Mouse (Mus musculus): ENCODE results near the gene Gdpd5. TPM values are rescaled to one million over a fixed set of nuclear protein-coding genes. Genes with fewer than 3 reads are reported as not detected.

The Gdpd5 gene
- polyA plus RNA-seq, 1 experiment from 2014 or later, result 21.4 TPM

DNA sequence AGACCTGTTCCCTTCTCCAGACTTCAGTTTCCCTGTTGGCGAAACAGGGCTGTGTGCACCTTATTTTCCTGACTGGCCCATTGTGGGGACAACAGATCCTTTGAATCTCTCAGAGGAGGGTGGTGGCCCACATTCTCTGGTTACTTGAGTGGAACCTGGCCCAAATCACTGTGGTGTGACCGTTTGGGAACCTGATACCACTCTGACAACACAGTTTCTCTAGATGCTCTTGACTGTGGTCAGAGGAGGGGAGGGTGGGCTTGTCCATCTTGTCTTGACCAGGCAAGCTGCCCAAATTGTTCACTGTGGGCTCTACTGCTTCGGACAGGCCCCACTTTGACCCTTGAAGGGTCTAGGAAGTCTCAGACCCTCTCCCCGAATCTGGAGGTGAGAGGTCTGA is 72.8 kb downstream of the Gdpd5 start:
- H3K27ac ChIP-seq (replicated peaks), result peak overlapping the region; percentile 19; the same call in 1 of the 2 replicates
- no peak overlapping the region for H3K4me3 ChIP-seq
- peaks cover 6% of the 10 kb centered on the region for H3K36me3 ChIP-seq (replicated peaks)
- 77% methylated on average over 4 of the region's 4 CpGs for WGBS
- no peaks in the 10 kb centered on the region for H3K9me3 ChIP-seq
- DNase-seq (ENCODE audit: low spot score), result no peak
- H3K27me3 ChIP-seq (replicated peaks; ENCODE audit: low read depth, poor library complexity, severe bottlenecking), result no peaks in the 10 kb centered on the region
- peaks cover 15% of the 10 kb centered on the region for H3K4me1 ChIP-seq

DNA sequence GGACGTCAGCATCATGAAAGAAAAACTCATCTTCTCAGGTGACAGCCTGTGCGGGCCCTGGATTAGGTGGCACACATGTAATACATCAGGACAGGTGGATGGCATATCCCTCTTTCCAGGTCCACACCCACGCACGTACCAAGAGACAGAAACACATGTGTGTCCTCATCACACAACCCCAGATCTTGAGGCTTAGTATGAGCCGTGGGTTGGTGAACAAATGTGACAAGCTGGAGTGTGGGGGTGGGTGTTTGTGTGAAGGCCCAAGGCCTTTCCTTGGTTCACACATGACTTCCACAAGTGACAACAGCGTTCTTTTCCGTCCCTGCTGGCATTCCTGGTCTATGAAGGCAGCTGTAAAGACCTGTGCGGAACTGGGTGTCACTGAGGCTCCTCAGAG is 77.6 kb downstream of the Gdpd5 start:
- Histone ChIP-seq H3K4me3 (no peak overlapping the region), H3K9me3 (no peaks in the 10 kb centered on the region), H3K27ac (replicated peaks) (no peak overlapping the region), H3K4me1 (peaks cover 2% of the 10 kb centered on the region; the same call in 1 of the 2 replicates), H3K36me3 (replicated peaks) (peaks cover 23% of the 10 kb centered on the region), H3K27me3 (replicated peaks; ENCODE audit: low read depth, poor library complexity, severe bottlenecking) (no peaks in the 10 kb centered on the region)
- 91% methylated on average over 8 of the region's 8 CpGs for WGBS
- no peak for DNase-seq (ENCODE audit: low spot score)

DNA sequence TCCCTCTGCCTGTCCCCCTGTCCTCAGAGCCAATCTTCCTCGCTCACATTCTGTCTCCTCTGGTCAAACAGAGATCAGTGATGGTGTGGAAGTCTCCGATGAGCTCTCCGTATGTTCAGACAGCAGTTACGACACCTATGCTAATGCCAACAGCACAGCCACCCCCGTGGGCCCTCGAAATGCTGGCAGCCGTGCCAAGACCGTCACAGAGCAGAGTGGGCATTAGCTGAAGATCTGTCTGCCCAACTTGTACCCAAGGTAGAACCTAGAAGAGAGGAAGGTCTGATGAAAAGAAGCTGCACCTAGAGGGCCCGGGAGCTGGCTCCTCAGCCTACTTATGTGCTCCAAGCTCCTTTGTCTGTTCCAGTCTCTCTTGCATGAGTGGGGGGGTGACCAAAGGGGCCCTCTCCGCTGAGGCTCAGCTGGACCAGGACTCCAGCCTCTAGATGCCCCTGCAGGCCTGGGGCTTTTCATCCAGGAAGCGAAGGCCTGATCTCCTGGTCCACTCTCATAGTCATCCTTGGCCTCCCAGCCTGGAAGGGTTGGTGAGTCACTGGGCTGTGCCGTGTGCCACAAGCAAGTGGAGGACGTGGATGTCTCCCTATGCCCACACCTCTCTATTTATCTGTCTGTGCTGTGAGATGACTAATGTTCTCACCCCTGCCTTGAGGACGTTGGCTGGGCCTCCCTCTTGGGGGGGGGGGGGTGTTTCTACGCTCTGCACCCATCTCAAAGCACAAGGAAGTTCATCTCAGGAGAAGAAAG is 78.9 kb downstream of the Gdpd5 start:
- Histone ChIP-seq H3K4me3 (no peak overlapping the region), H3K27ac (replicated peaks) (no peak overlapping the region), H3K9me3 (no peaks in the 10 kb centered on the region), H3K36me3 (replicated peaks) (peaks cover 23% of the 10 kb centered on the region), H3K27me3 (replicated peaks; ENCODE audit: low read depth, poor library complexity, severe bottlenecking) (no peaks in the 10 kb centered on the region), H3K4me1 (no peaks in the 10 kb centered on the region)
- DNase-seq (ENCODE audit: low spot score), result no peak
- 91% methylated on average over 15 of the region's 15 CpGs for WGBS

DNA sequence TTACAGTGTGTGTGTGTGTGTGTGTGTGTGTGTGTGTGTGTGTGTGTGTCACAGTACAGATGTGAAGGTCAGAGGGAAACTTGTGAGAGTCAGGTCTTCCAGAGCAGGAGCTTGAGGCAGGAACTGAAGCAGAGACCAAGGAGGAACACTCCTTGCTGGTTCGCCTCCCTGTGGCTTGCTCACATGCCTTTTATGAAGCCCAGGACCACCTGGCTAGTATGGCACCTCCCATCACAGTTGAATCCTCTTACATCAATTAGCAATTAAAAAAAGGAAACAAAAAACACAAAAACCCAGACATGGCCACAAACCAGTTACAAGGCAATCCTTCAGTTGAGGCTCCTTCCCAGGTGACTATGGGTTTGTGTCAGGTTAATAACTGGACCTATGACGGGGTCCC is 81.9 kb downstream of the Gdpd5 start:
- Histone ChIP-seq H3K27ac (replicated peaks) (no peak overlapping the region), H3K9me3 (no peaks in the 10 kb centered on the region), H3K27me3 (replicated peaks; ENCODE audit: low read depth, poor library complexity, severe bottlenecking) (peaks cover 20% of the 10 kb centered on the region), H3K36me3 (replicated peaks) (peaks cover 17% of the 10 kb centered on the region), H3K4me3 (no peak overlapping the region), H3K4me1 (peaks cover 23% of the 10 kb centered on the region)
- no peak for DNase-seq (ENCODE audit: low spot score)
- 89% methylated on average over 2 of the region's 2 CpGs for WGBS

DNA sequence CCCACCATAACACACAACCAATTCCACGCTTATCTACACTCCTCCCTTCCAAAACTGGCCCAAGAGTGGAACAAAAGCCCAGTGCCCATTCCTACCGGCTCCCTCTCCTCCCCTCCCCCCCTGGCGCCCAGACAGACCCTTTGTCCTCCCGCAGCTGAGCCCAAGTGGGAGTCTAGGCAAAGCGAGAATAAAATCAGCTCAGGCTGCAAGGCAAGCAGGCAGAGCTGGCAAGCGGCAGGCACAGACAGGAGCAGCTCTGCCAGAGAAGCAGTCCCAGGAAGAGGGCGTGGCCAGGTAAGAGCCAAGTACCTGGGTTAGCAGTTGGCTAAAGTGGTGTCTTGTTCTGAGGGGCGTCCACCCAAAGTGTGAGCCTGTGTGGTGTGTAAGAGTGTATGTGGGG is 84.6 kb downstream of the Gdpd5 start, which contains the start of gene Klhl35:
TSS of gene Klhl35 (plus strand) at position 194 of the 400 bp plus-strand sequence.
- peaks cover 41% of the 10 kb centered on the region for H3K27me3 ChIP-seq (replicated peaks; ENCODE audit: low read depth, poor library complexity, severe bottlenecking)
- peaks cover 38% of the 10 kb centered on the region for H3K4me1 ChIP-seq
- peak within 1 kb of the TSS; percentile 31 for H3K4me3 ChIP-seq
- DNase-seq (ENCODE audit: low spot score), result no peak
- H3K9me3 ChIP-seq, result no peaks in the 10 kb centered on the region
- 18% methylated on average over 8 of the region's 8 CpGs for WGBS
- peaks cover 5% of the 10 kb centered on the region for H3K36me3 ChIP-seq (replicated peaks)
- H3K27ac ChIP-seq (replicated peaks), result peak within 1 kb of the TSS; percentile 72

DNA sequence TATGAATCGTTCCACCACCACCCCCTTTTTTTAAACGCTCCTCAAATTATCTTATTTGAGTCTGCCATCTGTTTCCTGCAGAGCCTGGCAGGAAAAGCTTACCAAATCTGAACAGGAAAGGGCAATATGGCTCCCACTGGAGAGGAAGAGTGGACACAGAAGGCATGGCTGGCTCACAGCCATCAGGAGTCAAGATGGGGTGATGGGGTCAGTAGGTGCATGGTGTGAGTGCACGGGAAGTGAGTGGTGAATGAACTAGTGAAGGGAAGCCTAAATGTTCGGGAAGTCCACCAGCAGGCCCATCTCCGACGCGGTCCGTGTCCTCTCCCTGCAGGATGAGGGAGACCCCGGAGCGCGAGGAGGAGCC is 86.7 kb downstream of the Gdpd5 start:
- Histone ChIP-seq H3K36me3 (replicated peaks) (peaks cover 22% of the 10 kb centered on the region), H3K4me1 (peaks cover 38% of the 10 kb centered on the region), H3K9me3 (no peaks in the 10 kb centered on the region), H3K27ac (replicated peaks) (peak overlapping the region; percentile 90), H3K4me3 (peak overlapping the region; percentile 65), H3K27me3 (replicated peaks; ENCODE audit: low read depth, poor library complexity, severe bottlenecking) (peaks cover 43% of the 10 kb centered on the region)
- 26% methylated on average over 11 of the region's 11 CpGs for WGBS
- no peak for DNase-seq (ENCODE audit: low spot score)

DNA sequence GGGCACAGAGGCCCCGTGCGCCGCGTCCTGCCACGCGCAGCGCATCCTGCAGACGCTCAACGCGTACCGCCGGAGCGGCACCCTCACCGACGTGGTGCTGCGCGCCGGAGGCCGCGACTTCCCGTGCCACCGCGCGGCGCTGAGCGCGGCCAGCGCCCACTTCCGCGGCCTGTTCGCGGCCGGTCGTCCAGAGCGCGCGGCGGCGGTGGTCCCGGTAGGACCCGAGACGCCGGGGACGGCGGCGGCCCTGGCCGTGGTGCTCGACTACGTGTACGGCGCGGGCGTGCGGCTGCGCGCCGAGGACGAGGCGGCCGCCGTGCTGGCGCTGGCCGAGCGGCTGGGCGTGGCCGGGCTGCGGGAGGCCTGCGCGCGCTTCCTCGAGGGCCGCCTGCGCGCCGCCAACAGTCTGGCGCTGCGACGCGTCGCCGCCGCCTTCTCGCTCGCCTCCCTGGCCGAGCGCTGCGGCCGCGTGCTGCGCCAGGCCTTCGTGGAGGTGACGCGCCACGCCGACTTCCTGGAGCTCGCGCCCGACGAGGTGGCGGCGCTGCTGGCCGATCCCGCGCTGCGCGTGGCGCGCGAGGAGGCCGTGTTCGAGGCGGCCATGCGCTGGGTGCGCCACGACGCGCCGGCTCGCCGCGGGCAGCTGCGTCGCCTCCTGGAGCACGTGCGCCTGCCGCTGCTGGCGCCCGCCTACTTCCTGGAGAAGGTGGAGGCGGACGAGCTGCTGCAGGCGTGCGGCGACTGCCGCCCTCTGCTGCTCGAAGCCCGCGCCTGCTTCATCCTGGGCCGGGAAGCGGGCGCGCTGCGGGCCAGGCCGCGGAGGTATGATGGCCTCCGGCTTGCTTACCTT is 87.3 kb downstream of the Gdpd5 start:
- Histone ChIP-seq H3K27me3 (replicated peaks; ENCODE audit: low read depth, poor library complexity, severe bottlenecking) (peaks cover 43% of the 10 kb centered on the region), H3K4me1 (peaks cover 38% of the 10 kb centered on the region), H3K36me3 (replicated peaks) (peaks cover 28% of the 10 kb centered on the region), H3K27ac (replicated peaks) (peak overlapping the region; percentile 90), H3K4me3 (peak overlapping the region; percentile 65), H3K9me3 (no peaks in the 10 kb centered on the region)
- WGBS, result 3% methylated on average over 145 of the region's 145 CpGs
- peak; percentile 87 for DNase-seq (ENCODE audit: low spot score)

DNA sequence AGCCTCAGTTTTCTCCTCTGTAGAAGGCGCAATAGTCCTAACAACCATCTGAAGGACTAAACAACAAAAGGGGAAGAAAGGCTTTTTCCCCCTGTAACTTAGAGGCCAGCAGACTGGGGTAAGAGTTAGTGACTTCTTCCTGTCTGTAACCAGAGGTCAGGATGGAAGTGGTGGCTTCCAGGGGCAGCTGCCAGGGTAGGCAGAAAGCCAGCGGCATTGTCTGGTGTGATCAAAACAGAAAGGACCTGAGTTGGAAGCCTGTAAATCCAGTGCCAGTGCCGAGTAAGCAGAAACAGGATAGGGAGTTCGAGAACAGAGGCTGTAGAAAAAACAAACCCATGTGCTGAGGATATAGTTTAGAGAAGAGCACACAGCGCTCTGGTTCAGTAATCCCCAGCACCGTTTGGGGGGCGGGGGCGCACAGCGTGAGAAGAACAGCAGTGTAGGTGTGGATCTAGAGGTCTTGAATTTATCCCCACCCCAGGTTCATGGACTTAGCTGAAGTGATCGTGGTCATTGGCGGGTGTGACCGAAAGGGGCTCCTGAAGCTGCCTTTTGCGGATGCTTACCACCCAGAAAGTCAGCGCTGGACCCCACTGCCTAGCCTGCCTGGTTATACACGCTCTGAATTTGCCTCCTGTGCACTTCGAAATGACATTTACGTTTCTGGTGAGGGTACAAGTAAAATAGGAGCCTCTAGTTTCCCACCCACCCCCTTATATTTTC is 88.6 kb downstream of the Gdpd5 start:
- H3K4me3 ChIP-seq, result no peak overlapping the region
- H3K27me3 ChIP-seq (replicated peaks; ENCODE audit: low read depth, poor library complexity, severe bottlenecking), result peaks cover 43% of the 10 kb centered on the region
- WGBS, result 84% methylated on average over 17 of the region's 17 CpGs
- no peak for DNase-seq (ENCODE audit: low spot score)
- no peak overlapping the region for H3K27ac ChIP-seq (replicated peaks)
- H3K4me1 ChIP-seq, result peaks cover 45% of the 10 kb centered on the region
- H3K9me3 ChIP-seq, result no peaks in the 10 kb centered on the region
- peaks cover 42% of the 10 kb centered on the region for H3K36me3 ChIP-seq (replicated peaks)

DNA sequence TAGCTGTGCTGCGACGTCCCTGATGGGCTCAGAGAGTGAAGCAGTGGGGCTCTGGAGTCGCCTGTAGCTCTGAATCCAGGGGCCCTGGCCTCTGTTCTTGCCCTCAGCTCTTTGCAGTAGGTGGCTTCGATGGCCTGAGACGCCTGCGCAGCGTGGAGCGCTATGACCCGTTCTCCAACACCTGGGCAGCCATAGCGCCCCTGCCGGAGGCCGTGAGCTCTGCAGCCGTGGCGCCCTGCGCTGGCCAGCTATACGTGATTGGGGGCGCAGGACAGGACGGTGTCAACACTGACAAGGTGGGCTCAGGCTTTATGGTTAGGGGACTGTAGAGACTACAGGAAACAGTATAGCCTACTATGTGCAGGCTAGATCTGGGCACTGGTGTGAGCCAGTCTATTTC is 90.4 kb downstream of the Gdpd5 start:
- Histone ChIP-seq H3K36me3 (replicated peaks) (peaks cover 55% of the 10 kb centered on the region), H3K27ac (replicated peaks) (no peak overlapping the region), H3K4me1 (peaks cover 39% of the 10 kb centered on the region), H3K9me3 (no peaks in the 10 kb centered on the region), H3K4me3 (no peak overlapping the region), H3K27me3 (replicated peaks; ENCODE audit: low read depth, poor library complexity, severe bottlenecking) (peaks cover 39% of the 10 kb centered on the region)
- no peak for DNase-seq (ENCODE audit: low spot score)
- WGBS, result 58% methylated on average over 18 of the region's 18 CpGs

DNA sequence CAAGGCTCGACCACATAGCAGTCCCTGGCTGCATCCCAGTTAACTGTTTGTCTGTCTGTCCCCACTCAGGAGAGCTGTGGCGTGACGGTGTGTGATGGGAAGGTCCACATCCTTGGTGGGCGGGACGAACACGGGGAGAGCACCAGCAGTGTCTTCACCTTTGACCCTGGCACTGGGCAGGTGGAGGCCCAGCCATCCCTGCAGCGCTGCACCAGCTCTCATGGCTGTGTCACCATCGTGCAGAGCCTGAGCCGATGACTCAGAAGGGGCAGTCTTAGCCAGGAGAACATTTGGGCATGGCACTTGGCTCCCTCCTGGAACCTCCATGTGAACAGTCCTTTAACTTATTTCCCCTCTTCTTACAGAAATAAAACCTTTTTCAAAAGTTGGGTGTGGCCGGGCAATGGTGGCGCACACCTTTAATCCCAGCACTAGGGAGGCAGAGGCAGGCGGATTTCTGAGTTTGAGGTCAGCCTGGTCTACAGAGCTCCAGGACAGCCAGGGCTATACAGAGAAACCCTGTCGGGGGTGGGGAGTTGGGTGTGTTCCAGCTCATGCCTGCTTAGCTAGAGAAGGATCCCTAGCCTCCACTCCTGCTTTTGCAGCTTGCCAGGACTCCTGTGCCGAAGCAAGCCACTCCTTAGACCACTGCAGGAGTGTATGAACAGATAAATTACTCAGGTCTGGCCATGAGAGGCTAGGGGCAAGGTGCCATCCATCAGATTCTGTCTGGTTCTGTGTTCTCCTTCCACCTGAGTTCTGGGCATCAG is 92.6 kb downstream of the Gdpd5 start:
- Histone ChIP-seq H3K4me1 (peaks cover 21% of the 10 kb centered on the region), H3K36me3 (replicated peaks) (peaks cover 78% of the 10 kb centered on the region), H3K9me3 (no peaks in the 10 kb centered on the region), H3K27ac (replicated peaks) (no peak overlapping the region), H3K4me3 (no peak overlapping the region), H3K27me3 (replicated peaks; ENCODE audit: low read depth, poor library complexity, severe bottlenecking) (peaks cover 22% of the 10 kb centered on the region)
- 88% methylated on average over 14 of the region's 14 CpGs for WGBS
- no peak for DNase-seq (ENCODE audit: low spot score)

DNA sequence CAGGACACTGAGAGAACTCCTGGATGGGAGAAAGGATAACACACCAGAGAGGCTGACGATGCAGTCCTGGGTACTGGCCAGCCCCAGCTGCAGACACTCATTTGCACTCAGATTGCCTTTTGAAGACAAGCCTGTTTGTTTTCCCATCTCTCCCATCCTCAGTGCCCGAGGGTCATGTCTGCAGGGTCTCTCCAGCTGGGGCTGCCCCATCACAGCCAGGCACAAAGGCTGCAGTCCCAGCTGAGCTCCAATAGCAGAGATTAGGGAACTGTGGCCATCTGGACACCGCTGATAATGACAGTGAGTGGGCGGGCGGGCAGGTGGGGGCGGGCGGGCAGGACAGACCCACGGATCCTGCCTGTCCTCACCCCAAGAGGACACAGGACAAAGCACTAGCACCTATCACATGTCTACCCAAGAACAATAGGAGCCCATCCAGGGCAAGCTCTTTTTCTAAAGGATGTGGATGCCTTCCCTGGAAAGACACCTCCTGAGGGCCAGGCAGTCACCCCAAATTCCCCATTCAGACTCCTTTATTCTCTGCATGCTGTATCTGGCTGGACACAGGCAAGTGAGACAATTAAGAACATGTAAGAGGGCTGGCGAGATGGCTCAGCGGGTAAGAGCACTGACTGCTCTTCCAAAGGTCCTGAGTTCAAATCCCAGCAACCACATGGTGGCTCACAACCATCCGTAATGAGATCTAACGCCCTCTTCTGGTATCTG is 93.8 kb downstream of the Gdpd5 start:
- Histone ChIP-seq H3K27me3 (replicated peaks; ENCODE audit: low read depth, poor library complexity, severe bottlenecking) (peaks cover 11% of the 10 kb centered on the region), H3K9me3 (no peaks in the 10 kb centered on the region), H3K4me1 (peaks cover 24% of the 10 kb centered on the region), H3K27ac (replicated peaks) (0 out of 2 replicates have a peak overlapping the region, but pooled peaks have one; percentile 32), H3K4me3 (no peak overlapping the region), H3K36me3 (replicated peaks) (peaks cover 89% of the 10 kb centered on the region)
- no peak for DNase-seq (ENCODE audit: low spot score)
- WGBS, result 74% methylated on average over 12 of the region's 12 CpGs

All from embryonic facial prominence, embryonic 10.5 days (tissue).